Mouse (Mus musculus): ENCODE data around the gene Gm43552. TPM values are rescaled to one million over a fixed set of nuclear protein-coding genes. Genes with fewer than 3 reads are reported as not detected.

Gene Gm43552
- polyA plus RNA-seq, 1 experiment from 2014 or later, result not detected

- ATAC-seq (ENCODE audit: insufficient read depth, low FRiP score, low TSS enrichment) (no peak), DNase-seq (ENCODE audit: low spot score) (no peak)
- no peak overlapping the region for H3K4me3 ChIP-seq (ENCODE audit: low read depth, low read length)
- no peak overlapping the region for H3K4me2 ChIP-seq (ENCODE audit: low read depth)
- no peak overlapping the region for H3K27ac ChIP-seq (ENCODE audit: low read depth, low read length)
- H3K9me3 ChIP-seq (ENCODE audit: control insufficient read depth, low read length), result no peaks in the 10 kb centered on the region
- no peaks in the 10 kb centered on the region for H3K27me3 ChIP-seq (ENCODE audit: control insufficient read depth, insufficient read depth, low read length)
- WGBS, result 78% methylated on average over 5 of the region's 5 CpGs
- H3K4me1 ChIP-seq (ENCODE audit: control insufficient read depth, insufficient read depth, low read length), result no peaks in the 10 kb centered on the region
- H3K9ac ChIP-seq (ENCODE audit: low read length), result no peak overlapping the region
- no peaks in the 10 kb centered on the region for H3K36me3 ChIP-seq (ENCODE audit: control insufficient read depth, insufficient read depth, low read length)
These were observed 34.8 kb downstream of the Gm43552 start for GRCm38 (mm10) chr5:65457846-65458245.

GRCm38 (mm10) chr5:65457086-65457827 lies 35.4 kb downstream of the Gm43552 start:
- Histone ChIP-seq H3K4me1 (ENCODE audit: control insufficient read depth, insufficient read depth, low read length) (no peaks in the 10 kb centered on the region), H3K27me3 (ENCODE audit: control insufficient read depth, insufficient read depth, low read length) (no peaks in the 10 kb centered on the region), H3K36me3 (ENCODE audit: control insufficient read depth, insufficient read depth, low read length) (no peaks in the 10 kb centered on the region), H3K4me3 (ENCODE audit: low read depth, low read length) (no peak overlapping the region), H3K9me3 (ENCODE audit: control insufficient read depth, low read length) (no peaks in the 10 kb centered on the region), H3K9ac (ENCODE audit: low read length) (no peak overlapping the region), H3K4me2 (ENCODE audit: low read depth) (no peak overlapping the region), H3K27ac (ENCODE audit: low read depth, low read length) (no peak overlapping the region)
- no peak for ATAC-seq (ENCODE audit: insufficient read depth, low FRiP score, low TSS enrichment)
- WGBS, result 65% methylated on average over 7 of the region's 7 CpGs
- no peak for DNase-seq (ENCODE audit: low spot score)

- Histone ChIP-seq H3K4me2 (ENCODE audit: low read depth) (no peak overlapping the region), H3K9ac (ENCODE audit: low read length) (no peak overlapping the region), H3K4me3 (ENCODE audit: low read depth, low read length) (no peak overlapping the region), H3K27ac (ENCODE audit: low read depth, low read length) (no peak overlapping the region), H3K9me3 (ENCODE audit: control insufficient read depth, low read length) (no peaks in the 10 kb centered on the region), H3K27me3 (ENCODE audit: control insufficient read depth, insufficient read depth, low read length) (no peaks in the 10 kb centered on the region), H3K4me1 (ENCODE audit: control insufficient read depth, insufficient read depth, low read length) (no peaks in the 10 kb centered on the region), H3K36me3 (ENCODE audit: control insufficient read depth, insufficient read depth, low read length) (no peaks in the 10 kb centered on the region)
- WGBS, result 77% methylated on average over 5 of the region's 5 CpGs
- DNase-seq (ENCODE audit: low spot score) (no peak), ATAC-seq (ENCODE audit: insufficient read depth, low FRiP score, low TSS enrichment) (no peak)
These were observed 37.9 kb downstream of the Gm43552 start for GRCm38 (mm10) chr5:65454771-65455170.

GRCm38 (mm10) chr5:65448941-65449340 lies 43.7 kb downstream of the Gm43552 start:
- 80% methylated on average over 4 of the region's 4 CpGs for WGBS
- no peak overlapping the region for H3K4me3 ChIP-seq (ENCODE audit: low read depth, low read length)
- DNase-seq (ENCODE audit: low spot score) (no peak), ATAC-seq (ENCODE audit: insufficient read depth, low FRiP score, low TSS enrichment) (no peak)
- H3K27ac ChIP-seq (ENCODE audit: low read depth, low read length), result no peak overlapping the region
- no peak overlapping the region for H3K9ac ChIP-seq (ENCODE audit: low read length)
- no peaks in the 10 kb centered on the region for H3K36me3 ChIP-seq (ENCODE audit: control insufficient read depth, insufficient read depth, low read length)
- no peaks in the 10 kb centered on the region for H3K4me1 ChIP-seq (ENCODE audit: control insufficient read depth, insufficient read depth, low read length)
- no peaks in the 10 kb centered on the region for H3K9me3 ChIP-seq (ENCODE audit: control insufficient read depth, low read length)
- no peaks in the 10 kb centered on the region for H3K27me3 ChIP-seq (ENCODE audit: control insufficient read depth, insufficient read depth, low read length)
- H3K4me2 ChIP-seq (ENCODE audit: low read depth), result no peak overlapping the region

GRCm38 (mm10) chr5:65447826-65448225 lies 44.8 kb downstream of the Gm43552 start:
- WGBS, result 78% methylated on average over 2 of the region's 2 CpGs
- H3K4me3 ChIP-seq (ENCODE audit: low read depth, low read length), result no peak overlapping the region

GRCm38 (mm10) chr5:65446756-65447155 lies 45.9 kb downstream of the Gm43552 start:
- Histone ChIP-seq H3K27ac (ENCODE audit: low read depth, low read length) (no peak overlapping the region), H3K4me2 (ENCODE audit: low read depth) (no peak overlapping the region), H3K36me3 (ENCODE audit: control insufficient read depth, insufficient read depth, low read length) (no peaks in the 10 kb centered on the region), H3K9me3 (ENCODE audit: control insufficient read depth, low read length) (no peaks in the 10 kb centered on the region), H3K9ac (ENCODE audit: low read length) (no peak overlapping the region), H3K4me3 (ENCODE audit: low read depth, low read length) (no peak overlapping the region), H3K4me1 (ENCODE audit: control insufficient read depth, insufficient read depth, low read length) (no peaks in the 10 kb centered on the region), H3K27me3 (ENCODE audit: control insufficient read depth, insufficient read depth, low read length) (no peaks in the 10 kb centered on the region)
- WGBS, result 91% methylated on average over 2 of the region's 2 CpGs
- ATAC-seq (ENCODE audit: insufficient read depth, low FRiP score, low TSS enrichment) (no peak), DNase-seq (ENCODE audit: low spot score) (no peak)

More at GRCm38 (mm10) chr5:65447826-65448225, 44.8 kb downstream of the Gm43552 start:
- Histone ChIP-seq H3K9ac (ENCODE audit: low read length) (no peak overlapping the region), H3K27ac (ENCODE audit: low read depth, low read length) (no peak overlapping the region), H3K36me3 (ENCODE audit: control insufficient read depth, insufficient read depth, low read length) (no peaks in the 10 kb centered on the region), H3K4me2 (ENCODE audit: low read depth) (no peak overlapping the region), H3K27me3 (ENCODE audit: control insufficient read depth, insufficient read depth, low read length) (no peaks in the 10 kb centered on the region), H3K9me3 (ENCODE audit: control insufficient read depth, low read length) (no peaks in the 10 kb centered on the region), H3K4me1 (ENCODE audit: control insufficient read depth, insufficient read depth, low read length) (no peaks in the 10 kb centered on the region)
- DNase-seq (ENCODE audit: low spot score) (no peak), ATAC-seq (ENCODE audit: insufficient read depth, low FRiP score, low TSS enrichment) (no peak)

- Histone ChIP-seq H3K4me3 (ENCODE audit: low read depth, low read length) (no peak overlapping the region), H3K4me2 (ENCODE audit: low read depth) (no peak overlapping the region), H3K27me3 (ENCODE audit: control insufficient read depth, insufficient read depth, low read length) (no peaks in the 10 kb centered on the region), H3K9me3 (ENCODE audit: control insufficient read depth, low read length) (no peaks in the 10 kb centered on the region), H3K4me1 (ENCODE audit: control insufficient read depth, insufficient read depth, low read length) (no peaks in the 10 kb centered on the region), H3K27ac (ENCODE audit: low read depth, low read length) (no peak overlapping the region), H3K9ac (ENCODE audit: low read length) (no peak overlapping the region), H3K36me3 (ENCODE audit: control insufficient read depth, insufficient read depth, low read length) (no peaks in the 10 kb centered on the region)
- DNase-seq (ENCODE audit: low spot score), result no peak
- no peak for ATAC-seq (ENCODE audit: insufficient read depth, low FRiP score, low TSS enrichment)
- WGBS, result 63% methylated on average over 3 of the region's 6 CpGs
These were observed 47.7 kb downstream of the Gm43552 start for GRCm38 (mm10) chr5:65444981-65445380.

- DNase-seq (ENCODE audit: low spot score), result no peak
- no peak overlapping the region for H3K4me2 ChIP-seq (ENCODE audit: low read depth)
- no peak overlapping the region for H3K4me3 ChIP-seq (ENCODE audit: low read depth, low read length)
- ATAC-seq (ENCODE audit: insufficient read depth, low FRiP score, low TSS enrichment), result no peak
- H3K4me1 ChIP-seq (ENCODE audit: control insufficient read depth, insufficient read depth, low read length), result no peaks in the 10 kb centered on the region
- H3K9me3 ChIP-seq (ENCODE audit: control insufficient read depth, low read length), result no peaks in the 10 kb centered on the region
- H3K27me3 ChIP-seq (ENCODE audit: control insufficient read depth, insufficient read depth, low read length), result no peaks in the 10 kb centered on the region
- no peaks in the 10 kb centered on the region for H3K36me3 ChIP-seq (ENCODE audit: control insufficient read depth, insufficient read depth, low read length)
- no peak overlapping the region for H3K27ac ChIP-seq (ENCODE audit: low read depth, low read length)
- H3K9ac ChIP-seq (ENCODE audit: low read length), result no peak overlapping the region
These were observed 54.6 kb downstream of the Gm43552 start for GRCm38 (mm10) chr5:65438041-65438440.

GRCm38 (mm10) chr5:65435806-65436561 lies 56.6 kb downstream of the Gm43552 start, which contains the start of gene Ugdh:
TSS of gene Ugdh (minus strand) at chr5:65435949.
- Histone ChIP-seq H3K4me3 (ENCODE audit: low read depth, low read length) (peak within 1 kb of the TSS; percentile 79), H3K9ac (ENCODE audit: low read length) (peak within 1 kb of the TSS; percentile 77), H3K36me3 (ENCODE audit: control insufficient read depth, insufficient read depth, low read length) (no peaks in the 10 kb centered on the region), H3K27me3 (ENCODE audit: control insufficient read depth, insufficient read depth, low read length) (no peaks in the 10 kb centered on the region), H3K27ac (ENCODE audit: low read depth, low read length) (peak within 1 kb of the TSS; percentile 53; the same call in 1 of the 2 replicates), H3K9me3 (ENCODE audit: control insufficient read depth, low read length) (no peaks in the 10 kb centered on the region), H3K4me2 (ENCODE audit: low read depth) (peak within 1 kb of the TSS; percentile 77), H3K4me1 (ENCODE audit: control insufficient read depth, insufficient read depth, low read length) (no peaks in the 10 kb centered on the region)
- WGBS, result 1% methylated on average over 49 of the region's 51 CpGs
- DNase-seq (ENCODE audit: low spot score) (peak; percentile 99), ATAC-seq (ENCODE audit: insufficient read depth, low FRiP score, low TSS enrichment) (peak; percentile 99)
